Comparison of ENCODE assay signal across 18 mouse cellular contexts in genomic region chr6:5756509-5757130, GRCm38 (mm10). TPM values are rescaled to one million over a fixed set of nuclear protein-coding genes. Genes with fewer than 3 reads are reported as not detected.
DNase-seq lines count a peak whose midpoint lies in the region; ATAC-seq and TF ChIP-seq lines count a peak whose summit lies in the region.
"Had no signal": no experiment of that assay in that cellular context is flagged by ENCODE, and none has a peak within 500 bp of the region (broad histone marks: within the 10 kb centered on the region; RNA-seq: fewer than 3 reads in every experiment).

No protein-coding gene starts in this region.

- no peaks in the 10 kb centered on the region for H3K36me3 ChIP-seq in midbrain, embryonic 10.5 days
- no peaks in the 10 kb centered on the region for H3K36me3 ChIP-seq in midbrain, postnatal 0 days (ENCODE audit: insufficient read depth, low read length)
- H3K36me3 ChIP-seq in midbrain, embryonic 13.5 days, result no peaks in the 10 kb centered on the region
- H3K36me3 ChIP-seq: heart, embryonic 13.5 days; liver, embryonic 12.5 days had no signal

- TF ChIP-seq POLR2A in brain, embryonic 14.5 days (IDR thresholded peaks at IDR 0.05; ENCODE audit: borderline replicate concordance, extremely low read depth, insufficient read depth, insufficient read length, poor library complexity, severe bottlenecking), result no peak

- TF ChIP-seq CTCF in midbrain, postnatal 0 days (IDR thresholded peaks at IDR 0.05), result no peak
- no peak for TF ChIP-seq CTCF in brain, embryonic 14.5 days (IDR thresholded peaks at IDR 0.05; ENCODE audit: borderline replicate concordance, extremely low read depth, insufficient read depth, insufficient read length)

- 50% methylated on average over 5 of the region's 5 CpGs for WGBS in midbrain, embryonic 10.5 days
- 35% methylated on average over 5 of the region's 5 CpGs for WGBS in midbrain, postnatal 0 days
- 29% methylated on average over 5 of the region's 5 CpGs for WGBS in midbrain, embryonic 13.5 days

- no peak overlapping the region for H3K4me3 ChIP-seq in midbrain, embryonic 10.5 days
- H3K4me3 ChIP-seq in midbrain, postnatal 0 days (ENCODE audit: low read depth, low read length), result no peak overlapping the region
- no peak overlapping the region for H3K4me3 ChIP-seq in midbrain, embryonic 13.5 days (replicated peaks)
- H3K4me3 ChIP-seq: heart, embryonic 13.5 days; liver, embryonic 12.5 days; megakaryocyte, embryonic 14.5 days had no signal

- H3K9ac ChIP-seq in midbrain, postnatal 0 days (replicated peaks; ENCODE audit: low read length, poor library complexity, severe bottlenecking), result no peak overlapping the region
- H3K9ac ChIP-seq in midbrain, embryonic 13.5 days (replicated peaks), result no peak overlapping the region
- H3K9ac ChIP-seq: heart, embryonic 13.5 days; liver, embryonic 12.5 days had no signal

- H3K4me1 ChIP-seq in midbrain, embryonic 10.5 days, result peaks cover 25% of the 10 kb centered on the region
- H3K4me1 ChIP-seq in midbrain, postnatal 0 days (ENCODE audit: insufficient read depth, low read length), result no peaks in the 10 kb centered on the region
- peaks cover 15% of the 10 kb centered on the region; the same call in 1 of the 2 replicates for H3K4me1 ChIP-seq in midbrain, embryonic 13.5 days (replicated peaks)
- H3K4me1 ChIP-seq: heart, embryonic 13.5 days; liver, embryonic 12.5 days; megakaryocyte, embryonic 14.5 days had no signal

- no peaks in the 10 kb centered on the region for H3K27me3 ChIP-seq in midbrain, embryonic 10.5 days (ENCODE audit: low read depth, poor library complexity, severe bottlenecking)
- no peaks in the 10 kb centered on the region for H3K27me3 ChIP-seq in midbrain, postnatal 0 days (ENCODE audit: insufficient read depth, low read length)
- no peaks in the 10 kb centered on the region for H3K27me3 ChIP-seq in midbrain, embryonic 13.5 days
- H3K27me3 ChIP-seq: heart, embryonic 13.5 days; liver, embryonic 12.5 days; megakaryocyte, embryonic 14.5 days had no signal

- no peak overlapping the region for H3K4me2 ChIP-seq in midbrain, postnatal 0 days (ENCODE audit: low read depth, low read length, poor library complexity, severe bottlenecking)
- H3K4me2 ChIP-seq in midbrain, embryonic 13.5 days (replicated peaks), result no peak overlapping the region
- H3K4me2 ChIP-seq: heart, embryonic 13.5 days; liver, embryonic 12.5 days had no signal

- DNase-seq in midbrain, embryonic 10.5 days (ENCODE audit: low spot score), result no peak
- DNase-seq in midbrain, postnatal 0 days (ENCODE audit: low spot score), result no peak
- peak; percentile 71 for DNase-seq in brain, embryonic 14.5 days (ENCODE audit: low read depth)
- DNase-seq in embryo, embryonic 9.5 days (ENCODE audit: extremely low spot score), result peak; percentile 27
- no peak for DNase-seq in thymus, postnatal 0 days (ENCODE audit: low spot score)
- DNase-seq in kidney, postnatal 25 days, result no peak
- DNase-seq in urinary bladder, postnatal 25 days (ENCODE audit: low spot score), result no peak
- DNase-seq: cerebellum, postnatal 14 days; heart, postnatal 4 days; kidney, adult 8-10 months; right cerebral cortex, adult 18-20 months; spleen, adult 18-20 months; thymus, postnatal 25 days had no signal

- peak overlapping the region; percentile 57; the same call in 1 of the 2 replicates for H3K27ac ChIP-seq in midbrain, embryonic 10.5 days (replicated peaks)
- H3K27ac ChIP-seq in midbrain, postnatal 0 days (ENCODE audit: low read depth, low read length), result no peak overlapping the region
- H3K27ac ChIP-seq in midbrain, embryonic 13.5 days, result no peak overlapping the region
- H3K27ac ChIP-seq: heart, embryonic 13.5 days; liver, embryonic 12.5 days had no signal

- no peak for ATAC-seq in midbrain, postnatal 0 days (ENCODE audit: low FRiP score)
- peak; percentile 90 for ATAC-seq in midbrain, embryonic 13.5 days
- ATAC-seq: CD4-positive, CD25-positive, alpha-beta regulatory T cell, adult 4 months; liver, embryonic 12.5 days had no signal

- no peaks in the 10 kb centered on the region for H3K9me3 ChIP-seq in midbrain, embryonic 10.5 days (replicated peaks)
- H3K9me3 ChIP-seq in midbrain, postnatal 0 days (ENCODE audit: low read length), result no peaks in the 10 kb centered on the region
- H3K9me3 ChIP-seq in midbrain, embryonic 13.5 days, result no peaks in the 10 kb centered on the region
- H3K9me3 ChIP-seq: heart, embryonic 13.5 days; liver, embryonic 12.5 days had no signal

RNA-seq across cellular contexts. Expression of gene Dync1i1, which starts 31.2 kb away (rescaled TPM):
- polyA plus RNA-seq in midbrain, embryonic 10.5 days (2016; fragmentation: Nextera tagmentation; extraction: Ambion mirVana), result 1.5 and 2.0 TPM in 2 replicates
- 62.0 and 64.0 TPM in 2 replicates for total RNA-seq in midbrain, postnatal 0 days (2014; rRNA removed)
- polyA plus RNA-seq in midbrain, postnatal 0 days (2015; fragmentation: Nextera tagmentation; extraction: Ambion mirVana), result 73.1 and 75.2 TPM in 2 replicates
- polyA plus RNA-seq in brain, embryonic 14.5 days (2012; rRNA removed), result 19.3 and 35.9 TPM in 2 replicates
- polyA plus RNA-seq in midbrain, embryonic 13.5 days (2015; fragmentation: Nextera tagmentation; extraction: Ambion mirVana), result 6.3 and 7.0 TPM in 2 replicates
- 1.9 and 2.0 TPM in 2 replicates for polyA plus RNA-seq in thymus, postnatal 0 days (2015; fragmentation: Nextera tagmentation; extraction: Ambion mirVana)
- polyA plus RNA-seq: CD4-positive, CD25-positive, alpha-beta regulatory T cell, adult 4 months had no signal

Comparison
In these comparisons a context has a peak if more than half of its experiments do, and no peak if none do; other contexts are left out.
1. DNase-seq: peak in brain, embryonic 14.5 days (single experiment) and embryo, embryonic 9.5 days (single experiment); none in midbrain, embryonic 10.5 days (single experiment), midbrain, postnatal 0 days (single experiment), thymus, postnatal 0 days (single experiment), kidney, postnatal 25 days (0 of 2) and urinary bladder, postnatal 25 days (single experiment).